Mouse (Mus musculus) ES-E14 (cell line): ENCODE results near the gene Kcnj1. TPM values are rescaled to one million over a fixed set of nuclear protein-coding genes. Genes with fewer than 3 reads are reported as not detected.

ENCODE experiments used
- DNase-seq: peaks from one replicate; pipeline ENCODE4 v3.0.0-alpha.2; 2013; ENCODE audit warnings: low read depth, low spot score
- H3K27ac ChIP-seq: 2 replicates; pipeline ENCODE4 v1.5.1; 2012; ENCODE audit warnings: low read depth, mild to moderate bottlenecking, low read length, moderate library complexity, mixed read lengths; ENCODE audit not compliant: poor library complexity, insufficient read depth, severe bottlenecking
- H3K36me3 ChIP-seq: 2 replicates; pipeline ENCODE4 v1.6.1; 2012; ENCODE audit warnings: mild to moderate bottlenecking, low read length, moderate library complexity, mixed read lengths; ENCODE audit not compliant: control insufficient read depth, poor library complexity, insufficient read depth, severe bottlenecking
- H3K4me1 ChIP-seq, 2 experiments: fragments of 150-350 bp in 1 of 2; sonication (generic) in 1 of 2; 2 replicates each; pipeline ENCODE4 v1.6.1; 2012; ENCODE audit warnings: low read length in 2 of 2, mild to moderate bottlenecking in 1 of 2, mixed read lengths in 1 of 2; ENCODE audit not compliant: control insufficient read depth in 2 of 2, insufficient read depth in 2 of 2, poor library complexity in 1 of 2
- H3K4me3 ChIP-seq, 2 experiments: fragments of 150-350 bp in 1 of 2; sonication (generic) in 1 of 2; 2 replicates each; pipeline ENCODE4 v1.5.1; 2012; ENCODE audit warnings: low read length in 2 of 2, low read depth in 1 of 2, mild to moderate bottlenecking in 1 of 2, mixed read lengths in 1 of 2; ENCODE audit not compliant: insufficient read depth in 1 of 2, poor library complexity in 1 of 2, severe bottlenecking in 1 of 2
- H3K9ac ChIP-seq: 2 replicates; pipeline ENCODE4 v1.6.1; 2012; ENCODE audit warnings: low read depth, mild to moderate bottlenecking, low read length, mixed read lengths; ENCODE audit not compliant: poor library complexity, insufficient read depth, severe bottlenecking
- H3K9me3 ChIP-seq: fragments of 150-350 bp; sonication (generic); 2 replicates; pipeline ENCODE4 v1.6.1; 2012; ENCODE audit warnings: low read depth, mild to moderate bottlenecking, low read length; ENCODE audit not compliant: control insufficient read depth, insufficient read depth
- CHD2 ChIP-seq: IDR thresholded peaks from 2 replicates; pipeline ENCODE4 v1.6.1; 2014; ENCODE audit warnings: mild to moderate bottlenecking, low read depth, low read length, inconsistent platforms
- HCFC1 ChIP-seq: IDR thresholded peaks from 2 replicates; pipeline ENCODE4 v1.6.1; 2012; ENCODE audit warnings: low read length, inconsistent platforms, borderline replicate concordance; ENCODE audit not compliant: insufficient read depth
- MAFK ChIP-seq: IDR thresholded peaks from 2 replicates; pipeline ENCODE4 v1.6.1; 2014; ENCODE audit warnings: mild to moderate bottlenecking, low read depth, low read length, inconsistent platforms; ENCODE audit not compliant: insufficient read depth
- ZC3H11A ChIP-seq: IDR thresholded peaks from 2 replicates; pipeline ENCODE4 v1.6.1; 2012; ENCODE audit warnings: low read depth, mild to moderate bottlenecking, inconsistent platforms, low read length, borderline replicate concordance
- ZNF384 ChIP-seq: IDR thresholded peaks from 2 replicates; pipeline ENCODE4 v1.6.1; 2012; ENCODE audit warnings: low read depth, low read length, inconsistent platforms
- in situ Hi-C, 2 experiments: fragments of 600-800 bp; cut with MboI; formaldehyde crosslinking; loops; one replicate each; pipeline ENCODE4 v1.15.1; 2025; ENCODE audit warnings: low sequenced_read_pairs in 2 of 2, inconsistent platforms in 1 of 2; ENCODE audit not compliant: unreplicated experiment in 2 of 2
- total RNA-seq: library from RNA; depleted of rRNA; stranded (reverse); fragments of 300-350 nt; gene quantifications from 2 replicates; pipeline ENCODE4 v1.2.3, GENCODE M21; 2012; rRNA removed

Kcnj1 gene
- total RNA-seq, 1 experiment = not detected

- TF ChIP-seq ZC3H11A (no peak), ZNF384 (no peak), MAFK (no peak), CHD2 (no peak), HCFC1 (no peak)
- DNase-seq = no peak
- no peaks in the 10 kb centered on the region for H3K4me1 ChIP-seq
- H3K4me3 ChIP-seq = no peak overlapping the region
- in situ Hi-C loops = no loop called here
- no peak overlapping the region for H3K9ac ChIP-seq
- H3K27ac ChIP-seq = no peak overlapping the region
- H3K9me3 ChIP-seq = no peaks in the 10 kb centered on the region
- no peaks in the 10 kb centered on the region for H3K36me3 ChIP-seq
Measured at GRCm38 (mm10) chr9:32443115-32443514, 70.8 kb downstream of the Kcnj1 start.

GRCm38 (mm10) chr9:32443817-32444216 lies 71.5 kb downstream of the Kcnj1 start:
- Histone ChIP-seq H3K4me3 (no peak overlapping the region), H3K9ac (no peak overlapping the region), H3K36me3 (no peaks in the 10 kb centered on the region), H3K27ac (no peak overlapping the region), H3K9me3 (no peaks in the 10 kb centered on the region), H3K4me1 (no peaks in the 10 kb centered on the region)
- TF ChIP-seq CHD2 = no peak
- TF ChIP-seq ZNF384 = no peak
- TF ChIP-seq MAFK = no peak
- no peak for TF ChIP-seq ZC3H11A
- TF ChIP-seq HCFC1 = no peak
- DNase-seq = no peak
- in situ Hi-C loops = no loop called here

GRCm38 (mm10) chr9:32444453-32445201 lies 72.3 kb downstream of the Kcnj1 start:
- in situ Hi-C loops = no loop called here
- no peak overlapping the region for H3K9ac ChIP-seq
- DNase-seq = no peak
- no peak overlapping the region for H3K27ac ChIP-seq
- no peaks in the 10 kb centered on the region for H3K9me3 ChIP-seq
- TF ChIP-seq MAFK (no peak), ZNF384 (no peak), ZC3H11A (no peak), HCFC1 (no peak), CHD2 (no peak)
- no peaks in the 10 kb centered on the region for H3K36me3 ChIP-seq
- peaks cover 0 to 2% of the 10 kb centered on the region in 2 experiments; a peak in 2 of 4 replicates for H3K4me1 ChIP-seq
- H3K4me3 ChIP-seq = no peak overlapping the region

GRCm38 (mm10) chr9:32445789-32446188 lies 73.5 kb downstream of the Kcnj1 start:
- peak; percentile 40 for DNase-seq
- Histone ChIP-seq H3K36me3 (no peaks in the 10 kb centered on the region), H3K9ac (no peak overlapping the region), H3K27ac (no peak overlapping the region), H3K9me3 (no peaks in the 10 kb centered on the region), H3K4me1 (peaks cover 0 to 3% of the 10 kb centered on the region in 2 experiments; a peak in 2 of 4 replicates), H3K4me3 (no peak overlapping the region)
- in situ Hi-C loops = no loop called here
- TF ChIP-seq HCFC1 = no peak
- no peak for TF ChIP-seq CHD2
- no peak for TF ChIP-seq MAFK
- TF ChIP-seq ZNF384 = no peak
- no peak for TF ChIP-seq ZC3H11A

- in situ Hi-C loops = no loop called here
Measured at GRCm38 (mm10) chr9:32448766-32449165, 76.5 kb downstream of the Kcnj1 start.

More at GRCm38 (mm10) chr9:32448766-32449165, 76.5 kb downstream of the Kcnj1 start:
- DNase-seq = no peak
- no peak overlapping the region for H3K9ac ChIP-seq
- TF ChIP-seq ZC3H11A = no peak
- TF ChIP-seq ZNF384 = no peak
- no peak for TF ChIP-seq CHD2
- no peak for TF ChIP-seq HCFC1
- TF ChIP-seq MAFK = no peak
- H3K4me1 ChIP-seq = peaks cover 0 to 3% of the 10 kb centered on the region in 2 experiments; a peak in 2 of 4 replicates
- no peaks in the 10 kb centered on the region for H3K36me3 ChIP-seq
- H3K27ac ChIP-seq = no peak overlapping the region
- H3K9me3 ChIP-seq = no peaks in the 10 kb centered on the region
- no peak overlapping the region for H3K4me3 ChIP-seq

Other genes with a start within 250 kb of the Kcnj1 start
- 0.13 TPM in 1 of 2 replicates, not detected in the other for gene Kcnj5, start 28.1 kb upstream of the Kcnj1 start, total RNA-seq
- gene Fli1, start 170.4 kb downstream of the Kcnj1 start, total RNA-seq = 0.16 and 0.40 TPM in 2 replicates